Mouse (Mus musculus) hindbrain, postnatal 0 days (tissue): ENCODE data around the gene Glo1. TPM values are rescaled to one million over a fixed set of nuclear protein-coding genes. Genes with fewer than 3 reads are reported as not detected.
A peak's percentile ranks its signal among the peaks of the same experiment; 100 is the strongest.

Experiments used
- ATAC-seq: fragments of 200-750 bp; cut with Nextera tagmentation; 2 replicates; pipeline ENCODE4 v1.8.0; 2017; ENCODE audit warnings: mild to moderate bottlenecking, moderate TSS enrichment, moderate library complexity
- DNase-seq: peaks from one replicate; pipeline ENCODE4 v3.0.0-alpha.2; 2015; ENCODE audit warnings: low spot score
- H3K27ac ChIP-seq: fragments of 300-500 bp; sonication (generic); 2 replicates; pipeline ENCODE4 v1.5.1; 2014; ENCODE audit warnings: mild to moderate bottlenecking
- H3K27me3 ChIP-seq: fragments of 300-500 bp; sonication (generic); 2 replicates; pipeline ENCODE4 v1.6.1; 2014; ENCODE audit warnings: low read length, mixed read lengths; ENCODE audit not compliant: insufficient read depth
- H3K36me3 ChIP-seq: fragments of 300-500 bp; sonication (generic); 2 replicates; pipeline ENCODE4 v1.6.1; 2014; ENCODE audit warnings: low read length, mixed read lengths; ENCODE audit not compliant: insufficient read depth
- H3K4me1 ChIP-seq: fragments of 300-500 bp; sonication (generic); 2 replicates; pipeline ENCODE4 v1.6.1; 2014; ENCODE audit warnings: antibody characterized with exemption, low read length, mixed read lengths; ENCODE audit not compliant: insufficient read depth
- H3K4me2 ChIP-seq: fragments of 300-500 bp; sonication (generic); 2 replicates; pipeline ENCODE4 v1.6.1; 2014; ENCODE audit warnings: low read depth, mild to moderate bottlenecking, low read length, moderate library complexity, mixed read lengths
- H3K4me3 ChIP-seq: fragments of 300-500 bp; sonication (generic); 2 replicates; pipeline ENCODE4 v1.5.1; 2014; ENCODE audit warnings: low read length
- H3K9ac ChIP-seq: fragments of 300-500 bp; sonication (generic); replicated peaks from 2 replicates; pipeline ENCODE4 v1.6.1; 2014; ENCODE audit warnings: mild to moderate bottlenecking, low read length, moderate library complexity, mixed read lengths
- H3K9me3 ChIP-seq: fragments of 300-500 bp; sonication (generic); 2 replicates; pipeline ENCODE4 v1.6.1; 2016; ENCODE audit warnings: low read length, mixed read lengths
- CTCF ChIP-seq: IDR thresholded peaks from 2 replicates; pipeline ENCODE4 v1.5.1; 2016; ENCODE audit warnings: antibody characterized with exemption, control low read depth, low read depth
- WGBS: fragments of 180-500 bp; shearing (Covaris S2); extraction: QIAGEN DNeasy Blood & Tissue Kit; methylation state at CpG from one replicate; pipeline ENCODE4 v1.1.7; 2014; 5-methylcytosine and 5-hydroxymethylcytosine counted together
- polyA plus RNA-seq: library from polyadenylated mRNA; unstranded; fragments of >200 nt; fragmentation: Nextera tagmentation; extraction: Ambion mirVana; gene quantifications from 2 replicates; pipeline ENCODE4 v1.2.1, GENCODE M21; 2015
- total RNA-seq: library from RNA; depleted of rRNA; stranded (reverse); fragments of >200 nt; gene quantifications from 2 replicates; pipeline ENCODE4 v1.2.3, GENCODE M21; 2014; rRNA removed

Glo1 gene
- total and polyA plus RNA-seq, 2 experiments from 2014 or later: 165 to 212 TPM

DNA sequence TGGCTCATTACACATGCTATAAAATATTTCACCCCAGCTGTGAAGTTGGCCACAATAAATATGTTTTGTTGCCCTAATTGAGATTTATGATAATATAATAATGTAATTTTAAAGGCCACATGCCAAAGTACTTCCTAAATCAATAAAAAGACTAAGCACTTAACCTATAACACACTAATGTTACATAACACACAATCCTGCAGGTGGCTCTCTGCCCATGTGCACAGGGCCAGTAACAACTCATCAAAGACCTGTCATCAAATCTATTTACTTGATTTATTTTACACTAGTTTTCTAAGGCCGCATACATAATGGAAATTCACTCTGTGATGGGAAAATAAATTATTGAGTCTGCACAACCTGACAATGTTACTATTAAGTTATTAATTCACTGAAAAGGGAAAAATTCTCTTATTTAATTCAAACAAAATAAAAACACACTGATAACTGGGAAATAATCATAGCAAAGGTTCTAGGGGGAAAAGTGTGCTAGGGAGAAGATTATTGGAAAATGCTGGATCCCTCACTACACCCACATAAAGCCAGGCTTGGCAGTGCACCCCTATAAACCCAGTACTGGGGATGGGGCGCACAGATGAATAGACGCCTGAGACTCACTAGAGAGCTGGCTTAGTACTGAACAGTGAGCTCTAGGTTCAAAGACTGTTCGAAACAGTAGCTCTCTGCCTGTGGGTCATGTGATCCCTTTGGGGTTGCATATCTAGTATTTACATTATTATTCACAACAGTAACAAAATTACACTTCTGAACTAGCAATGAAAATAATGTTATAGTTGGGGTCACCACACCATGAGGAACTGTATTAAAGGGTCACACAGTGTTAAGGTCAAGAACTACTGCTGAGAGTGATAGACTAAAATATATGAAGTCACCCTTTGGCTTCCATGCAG is 73.4 kb downstream of the Glo1 start:
- no peak overlapping the region for H3K27ac ChIP-seq
- WGBS: 85% methylated on average over 4 of the region's 4 CpGs
- H3K27me3 ChIP-seq: no peaks in the 10 kb centered on the region
- DNase-seq: no peak
- H3K4me1 ChIP-seq: no peaks in the 10 kb centered on the region
- ATAC-seq: no peak
- no peaks in the 10 kb centered on the region for H3K9me3 ChIP-seq
- no peak overlapping the region for H3K4me3 ChIP-seq
- no peaks in the 10 kb centered on the region for H3K36me3 ChIP-seq
- no peak overlapping the region for H3K9ac ChIP-seq
- no peak overlapping the region for H3K4me2 ChIP-seq
- TF ChIP-seq CTCF: no peak

DNA sequence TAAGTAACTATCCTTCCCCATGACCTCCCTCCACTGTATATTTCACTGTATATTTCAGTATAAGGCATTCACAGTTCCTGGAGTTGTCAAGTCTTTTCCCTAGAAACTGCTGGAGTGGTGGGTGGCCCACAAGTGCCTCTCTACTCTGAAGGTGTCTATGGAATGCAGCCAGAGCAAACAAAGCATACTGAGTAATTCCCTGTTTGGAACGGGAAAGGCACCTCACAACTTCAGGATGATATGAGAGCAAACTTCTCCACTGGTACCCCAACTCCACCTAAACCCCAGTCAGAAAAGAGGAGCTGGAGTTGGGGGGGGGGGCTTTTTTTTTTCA is 75.9 kb downstream of the Glo1 start:
- no peaks in the 10 kb centered on the region for H3K9me3 ChIP-seq
- H3K9ac ChIP-seq: no peak overlapping the region
- no peak overlapping the region for H3K4me3 ChIP-seq
- no peak overlapping the region for H3K27ac ChIP-seq
- TF ChIP-seq CTCF: no peak
- WGBS: 29% methylated on average over 1 of the region's 1 CpGs
- no peaks in the 10 kb centered on the region for H3K27me3 ChIP-seq
- H3K4me2 ChIP-seq: no peak overlapping the region
- ATAC-seq (no peak), DNase-seq (no peak)
- H3K36me3 ChIP-seq: no peaks in the 10 kb centered on the region
- no peaks in the 10 kb centered on the region for H3K4me1 ChIP-seq

DNA sequence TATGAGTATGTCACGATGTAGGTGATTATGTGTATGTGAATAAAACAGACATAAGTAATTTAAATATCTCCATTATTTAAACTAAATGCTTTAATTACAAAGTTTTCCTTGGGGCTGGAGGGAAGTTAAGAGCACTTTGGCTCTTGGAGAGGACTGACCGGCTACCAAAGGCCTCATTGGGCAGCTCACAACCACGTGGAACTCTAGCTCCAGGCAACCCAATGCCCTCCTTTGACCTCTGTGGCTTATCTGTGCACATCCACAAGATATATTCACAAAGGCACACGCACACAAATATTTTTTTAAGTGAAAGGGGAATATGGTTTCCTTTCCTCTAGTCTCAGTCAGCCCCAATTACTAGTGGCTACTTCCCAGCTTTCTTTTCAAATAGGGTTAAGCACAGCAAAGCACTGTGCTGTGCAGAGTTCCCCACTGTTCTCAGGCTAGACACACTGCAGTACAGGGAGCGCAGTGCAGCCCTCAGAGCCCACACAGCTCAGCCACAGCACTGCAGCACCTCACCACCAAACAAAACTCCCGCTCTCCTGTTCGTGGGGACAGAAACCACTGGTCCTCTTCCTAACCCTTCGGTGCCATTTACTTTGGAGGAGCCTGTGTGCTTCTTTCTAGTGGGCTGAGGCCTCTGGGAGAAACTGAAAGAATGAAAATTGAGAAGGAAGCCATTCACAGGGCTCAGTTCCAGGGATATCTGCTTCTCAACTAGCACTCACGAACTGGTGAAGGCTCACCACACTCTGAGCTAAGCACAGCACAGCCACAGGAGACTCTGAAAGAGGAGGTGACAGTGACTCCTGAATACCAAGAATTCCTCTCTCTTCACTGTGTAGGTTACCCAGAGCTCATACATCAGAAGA is 76.5 kb downstream of the Glo1 start:
- no peaks in the 10 kb centered on the region for H3K27me3 ChIP-seq
- no peak overlapping the region for H3K4me2 ChIP-seq
- ATAC-seq (no peak), DNase-seq (no peak)
- H3K4me3 ChIP-seq: no peak overlapping the region
- no peaks in the 10 kb centered on the region for H3K4me1 ChIP-seq
- H3K9me3 ChIP-seq: no peaks in the 10 kb centered on the region
- no peak overlapping the region for H3K27ac ChIP-seq
- WGBS: 56% methylated on average over 9 of the region's 9 CpGs
- no peak for TF ChIP-seq CTCF
- no peak overlapping the region for H3K9ac ChIP-seq
- no peaks in the 10 kb centered on the region for H3K36me3 ChIP-seq

DNA sequence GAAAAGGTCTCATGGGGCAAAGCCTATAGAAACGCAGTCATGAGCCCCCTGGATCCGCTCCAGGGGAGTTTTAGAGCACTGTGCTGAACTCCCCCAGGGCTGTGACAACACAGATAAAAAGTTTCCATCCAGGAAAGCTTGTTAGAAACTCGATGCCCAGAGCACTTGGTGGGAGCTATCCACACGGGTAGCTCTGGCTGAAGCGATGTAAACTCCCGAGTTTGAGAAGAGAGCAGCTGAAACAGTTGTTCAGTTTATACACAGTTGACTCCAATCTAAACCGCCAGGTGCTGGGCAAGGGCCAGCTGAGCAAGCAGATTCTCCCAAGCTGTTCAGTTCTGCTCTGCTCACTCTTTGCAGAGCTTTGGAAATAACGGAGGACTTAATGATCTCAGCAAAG is 87.6 kb downstream of the Glo1 start:
- no peak overlapping the region for H3K4me2 ChIP-seq
- no peak overlapping the region for H3K9ac ChIP-seq
- 27% methylated on average over 8 of the region's 8 CpGs for WGBS
- no peak for TF ChIP-seq CTCF
- H3K9me3 ChIP-seq: no peaks in the 10 kb centered on the region
- no peak overlapping the region for H3K4me3 ChIP-seq
- DNase-seq (peak; percentile 65), ATAC-seq (no peak)
- no peaks in the 10 kb centered on the region for H3K36me3 ChIP-seq
- no peak overlapping the region; the same call in 1 of the 2 replicates for H3K27ac ChIP-seq
- no peaks in the 10 kb centered on the region for H3K27me3 ChIP-seq
- H3K4me1 ChIP-seq: peaks cover 5% of the 10 kb centered on the region; the same call in 1 of the 2 replicates

DNA sequence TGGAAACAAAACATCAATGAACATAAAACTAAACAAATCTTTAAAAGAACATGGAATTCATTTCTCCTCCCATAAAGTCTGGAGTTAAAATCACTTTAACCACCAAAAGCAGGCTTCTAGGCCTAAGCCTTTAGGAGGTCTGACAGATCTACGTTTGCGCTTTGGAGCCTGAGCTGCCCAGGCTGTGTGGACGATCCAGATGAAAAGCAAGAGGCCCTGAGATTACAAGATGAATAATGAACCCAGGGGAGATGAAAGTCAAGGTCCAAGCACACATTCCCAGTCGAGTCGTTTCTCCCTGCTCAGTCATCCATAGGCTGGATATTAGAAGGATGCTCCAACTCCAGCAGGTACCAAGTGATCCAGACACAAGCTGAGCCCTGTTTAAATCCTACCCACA is 90.0 kb downstream of the Glo1 start:
- TF ChIP-seq CTCF: no peak
- DNase-seq: no peak
- Histone ChIP-seq H3K27me3 (no peaks in the 10 kb centered on the region), H3K4me1 (peaks cover 5% of the 10 kb centered on the region; the same call in 1 of the 2 replicates), H3K4me3 (no peak overlapping the region), H3K27ac (no peak overlapping the region), H3K4me2 (no peak overlapping the region), H3K9me3 (no peaks in the 10 kb centered on the region), H3K36me3 (no peaks in the 10 kb centered on the region), H3K9ac (no peak overlapping the region)
- WGBS: 44% methylated on average over 5 of the region's 5 CpGs
- ATAC-seq: no peak

Other genes starting within 250 kb of the Glo1 start
- 67.7 and 72.7 TPM in 2 replicates for gene Btbd9, start 50.4 kb downstream of the Glo1 start, total RNA-seq
- 115 and 122 TPM in 2 replicates for gene Btbd9, start 50.4 kb downstream of the Glo1 start, polyA plus RNA-seq
- gene Dnah8, start 2.5 kb downstream of the Glo1 start, total RNA-seq: 4.9 and 10.0 TPM in 2 replicates
- gene Dnah8, start 2.5 kb downstream of the Glo1 start, polyA plus RNA-seq: 2.1 TPM in 2 replicates